Mouse (Mus musculus) erythroblast, embryonic 14.5 days (primary cell): ENCODE results near the gene Chst11. TPM values are rescaled to one million over a fixed set of nuclear protein-coding genes. Genes with fewer than 3 reads are reported as not detected.
A peak's percentile ranks its signal among the peaks of the same experiment; 100 is the strongest.

Experiments
- H3K27me3 ChIP-seq: 2 replicates; pipeline ENCODE4 v1.6.1; 2012; ENCODE audit warnings: inconsistent platforms; ENCODE audit not compliant: control insufficient read depth
- H3K36me3 ChIP-seq: 2 replicates; pipeline ENCODE4 v1.6.1; 2012; ENCODE audit warnings: mild to moderate bottlenecking, inconsistent platforms; ENCODE audit not compliant: control insufficient read depth
- H3K4me1 ChIP-seq: 2 replicates; pipeline ENCODE4 v1.6.1; 2012; ENCODE audit warnings: inconsistent platforms; ENCODE audit not compliant: control insufficient read depth
- H3K4me3 ChIP-seq: replicated peaks from 2 replicates; pipeline ENCODE3; 2012; ENCODE audit warnings: moderate library complexity, mild to moderate bottlenecking, inconsistent platforms
- H3K9me3 ChIP-seq: 2 replicates; pipeline ENCODE4 v1.6.1; 2012; ENCODE audit warnings: low read length, inconsistent platforms, mixed read lengths; ENCODE audit not compliant: control insufficient read depth
- GATA1 ChIP-seq: IDR thresholded peaks from 2 replicates; pipeline ENCODE4 v1.6.1; 2012; ENCODE audit warnings: low read length, inconsistent platforms, mixed read lengths
- TAL1 ChIP-seq: IDR thresholded peaks from 3 replicates; pipeline ENCODE4 v1.6.1; 2012; ENCODE audit warnings: low read length, inconsistent platforms, mixed read lengths
- polyA plus RNA-seq: library from polyadenylated mRNA; stranded (reverse); fragments of >175 nt; gene quantifications from 2 replicates; pipeline ENCODE4 v1.2.3, GENCODE M21; 2012

Gene Chst11
- polyA plus RNA-seq, 1 experiment: 0.61 TPM

GRCm38 (mm10) chr10:83004389-83004788 lies 19.1 kb downstream of the Chst11 start:
- Histone ChIP-seq H3K9me3 (peaks cover 6% of the 10 kb centered on the region), H3K4me3 (no peak overlapping the region), H3K27me3 (no peaks in the 10 kb centered on the region), H3K36me3 (peaks cover 39% of the 10 kb centered on the region), H3K4me1 (peaks cover 79% of the 10 kb centered on the region)
- TF ChIP-seq GATA1 (no peak), TAL1 (no peak)

GRCm38 (mm10) chr10:83005003-83005402 lies 19.7 kb downstream of the Chst11 start:
- peaks cover 80% of the 10 kb centered on the region for H3K4me1 ChIP-seq
- H3K27me3 ChIP-seq: no peaks in the 10 kb centered on the region
- H3K9me3 ChIP-seq: peaks cover 6% of the 10 kb centered on the region
- no peak overlapping the region for H3K4me3 ChIP-seq
- TF ChIP-seq TAL1 (no peak), GATA1 (no peak)
- H3K36me3 ChIP-seq: peaks cover 39% of the 10 kb centered on the region

GRCm38 (mm10) chr10:83006258-83006657 lies 21.0 kb downstream of the Chst11 start:
- TF ChIP-seq TAL1: no peak
- peaks cover 38% of the 10 kb centered on the region for H3K36me3 ChIP-seq
- H3K4me3 ChIP-seq: no peak overlapping the region
- peaks cover 81% of the 10 kb centered on the region for H3K4me1 ChIP-seq
- no peaks in the 10 kb centered on the region for H3K27me3 ChIP-seq
- H3K9me3 ChIP-seq: peaks cover 6% of the 10 kb centered on the region

GRCm38 (mm10) chr10:83013984-83014383 lies 28.7 kb downstream of the Chst11 start:
- Histone ChIP-seq H3K27me3 (no peaks in the 10 kb centered on the region), H3K9me3 (peaks cover 9% of the 10 kb centered on the region), H3K4me3 (peak overlapping the region; percentile 1), H3K36me3 (peaks cover 23% of the 10 kb centered on the region), H3K4me1 (peaks cover 87% of the 10 kb centered on the region)
- TF ChIP-seq TAL1 (peak; percentile 73), GATA1 (peak; percentile 61)

- Histone ChIP-seq H3K27me3 (no peaks in the 10 kb centered on the region), H3K4me3 (no peak overlapping the region), H3K36me3 (peaks cover 22% of the 10 kb centered on the region), H3K4me1 (peaks cover 94% of the 10 kb centered on the region), H3K9me3 (peaks cover 9% of the 10 kb centered on the region)
- TF ChIP-seq TAL1 (no peak), GATA1 (no peak)
These were observed 30.6 kb downstream of the Chst11 start for GRCm38 (mm10) chr10:83015919-83016318.

- Histone ChIP-seq H3K4me3 (peak overlapping the region; percentile 28), H3K27me3 (no peaks in the 10 kb centered on the region), H3K9me3 (peaks cover 9% of the 10 kb centered on the region), H3K4me1 (peaks cover 98% of the 10 kb centered on the region), H3K36me3 (peaks cover 20% of the 10 kb centered on the region)
- TF ChIP-seq GATA1 (no peak), TAL1 (no peak)
These were observed 31.5 kb downstream of the Chst11 start for GRCm38 (mm10) chr10:83016779-83017178.

GRCm38 (mm10) chr10:83017760-83018498 lies 32.6 kb downstream of the Chst11 start:
- Histone ChIP-seq H3K36me3 (peaks cover 21% of the 10 kb centered on the region), H3K9me3 (peaks cover 9% of the 10 kb centered on the region), H3K27me3 (no peaks in the 10 kb centered on the region), H3K4me1 (peaks cover 99% of the 10 kb centered on the region), H3K4me3 (peak overlapping the region; percentile 59)
- peak; percentile 18; the same call in 1 of the 3 replicates for TF ChIP-seq TAL1
- no peak for TF ChIP-seq GATA1

- no peaks in the 10 kb centered on the region for H3K27me3 ChIP-seq
- H3K9me3 ChIP-seq: peaks cover 9% of the 10 kb centered on the region
- peaks cover 98% of the 10 kb centered on the region for H3K4me1 ChIP-seq
- H3K36me3 ChIP-seq: peaks cover 22% of the 10 kb centered on the region
- no peak for TF ChIP-seq GATA1
- TF ChIP-seq TAL1: no peak
- H3K4me3 ChIP-seq: peak overlapping the region; percentile 59
These were observed 33.2 kb downstream of the Chst11 start for GRCm38 (mm10) chr10:83018521-83018920.

- H3K36me3 ChIP-seq: peaks cover 25% of the 10 kb centered on the region
- no peaks in the 10 kb centered on the region for H3K27me3 ChIP-seq
- TF ChIP-seq GATA1: peak; percentile 82
- peak; percentile 94 for TF ChIP-seq TAL1
- H3K9me3 ChIP-seq: peaks cover 9% of the 10 kb centered on the region
- peak overlapping the region; percentile 59 for H3K4me3 ChIP-seq
- peaks cover 95% of the 10 kb centered on the region for H3K4me1 ChIP-seq
These were observed 34.4 kb downstream of the Chst11 start for GRCm38 (mm10) chr10:83019497-83020270.

- Histone ChIP-seq H3K4me3 (no peak overlapping the region), H3K9me3 (no peaks in the 10 kb centered on the region), H3K4me1 (peaks cover 89% of the 10 kb centered on the region)
These were observed 37.3 kb downstream of the Chst11 start for GRCm38 (mm10) chr10:83022616-83023015.

More at GRCm38 (mm10) chr10:83022616-83023015, 37.3 kb downstream of the Chst11 start:
- no peak for TF ChIP-seq TAL1
- TF ChIP-seq GATA1: no peak
- Histone ChIP-seq H3K27me3 (no peaks in the 10 kb centered on the region), H3K36me3 (peaks cover 38% of the 10 kb centered on the region)
